Mouse (Mus musculus): ENCODE data around the gene Rgs3. TPM values are rescaled to one million over a fixed set of nuclear protein-coding genes. Genes with fewer than 3 reads are reported as not detected.

Gene Rgs3
- polyA plus RNA-seq, 1 experiment from 2014 or later, result 30.1 TPM

DNA sequence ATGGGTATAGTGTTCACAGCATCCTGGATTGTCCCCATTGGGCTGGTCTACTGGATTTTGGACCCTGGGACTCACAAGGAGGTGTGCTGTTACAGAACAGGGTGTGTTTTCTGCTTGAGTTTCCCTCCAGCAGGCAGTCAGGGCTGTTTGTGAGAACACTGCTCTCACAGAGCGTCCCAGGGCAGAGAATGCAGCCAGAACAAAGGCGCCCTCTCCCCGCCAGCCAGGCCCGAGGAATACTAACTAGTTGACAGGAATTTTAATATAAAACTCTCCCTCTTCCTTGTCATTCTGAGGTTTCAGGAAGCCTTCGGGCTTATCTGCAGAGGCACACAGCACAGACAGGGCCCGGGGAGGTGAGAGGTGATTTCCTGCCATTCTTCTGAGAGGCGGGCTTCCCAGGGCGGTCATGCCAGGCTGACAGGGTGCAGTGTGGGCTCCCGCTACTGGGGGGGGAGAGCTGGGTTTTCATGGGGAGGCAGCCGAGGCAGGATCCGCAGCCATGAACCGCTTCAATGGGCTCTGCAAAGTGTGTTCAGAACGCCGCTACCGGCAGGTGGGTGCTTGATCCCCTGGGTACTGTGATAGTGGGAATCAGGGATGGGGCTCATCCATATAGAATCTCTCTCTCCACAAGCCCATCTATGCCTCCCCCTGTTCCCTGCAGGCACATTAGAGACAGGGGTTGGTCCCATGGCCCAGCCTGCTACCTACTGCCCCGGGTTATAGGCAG, 59.8 kb downstream of the Rgs3 start:
- Histone ChIP-seq H3K4me1 (ENCODE audit: control insufficient read depth, insufficient read depth, low read length) (peaks cover 21% of the 10 kb centered on the region), H3K27me3 (ENCODE audit: control insufficient read depth, insufficient read depth, low read length) (no peaks in the 10 kb centered on the region), H3K27ac (ENCODE audit: low read depth, low read length) (peak overlapping the region; percentile 58), H3K4me3 (ENCODE audit: low read depth, low read length) (no peak overlapping the region), H3K4me2 (ENCODE audit: low read depth, low read length) (peak overlapping the region; percentile 19; the same call in 1 of the 2 replicates), H3K9ac (replicated peaks; ENCODE audit: low read depth, low read length) (0 out of 2 replicates have a peak overlapping the region, but pooled peaks have one; percentile 2), H3K36me3 (ENCODE audit: control insufficient read depth, insufficient read depth, low read length) (no peaks in the 10 kb centered on the region), H3K9me3 (ENCODE audit: control insufficient read depth, low read length) (no peaks in the 10 kb centered on the region)
- 16% methylated on average over 16 of the region's 16 CpGs for WGBS
- ATAC-seq (ENCODE audit: low read depth), result peak; percentile 59

DNA sequence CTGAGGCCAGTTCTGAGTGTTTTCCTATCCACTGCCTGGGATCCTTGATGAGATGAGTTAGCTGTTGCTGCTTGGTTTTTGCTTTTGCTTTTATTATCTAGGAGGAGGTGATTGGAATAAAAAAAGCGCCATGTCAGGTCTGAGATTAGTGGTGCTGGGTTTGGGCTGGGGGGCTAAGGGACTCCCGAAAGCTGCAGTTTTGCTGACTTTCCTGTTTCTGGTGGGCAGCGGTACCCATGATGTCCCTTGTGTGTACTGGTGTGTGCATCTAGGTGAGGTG, 60.3 kb downstream of the Rgs3 start:
- WGBS, result 80% methylated on average over 3 of the region's 3 CpGs
- no peaks in the 10 kb centered on the region for H3K9me3 ChIP-seq (ENCODE audit: control insufficient read depth, low read length)
- H3K4me2 ChIP-seq (ENCODE audit: low read depth, low read length), result peak overlapping the region; percentile 19; the same call in 1 of the 2 replicates
- H3K4me3 ChIP-seq (ENCODE audit: low read depth, low read length), result no peak overlapping the region
- H3K27me3 ChIP-seq (ENCODE audit: control insufficient read depth, insufficient read depth, low read length), result no peaks in the 10 kb centered on the region
- no peaks in the 10 kb centered on the region for H3K36me3 ChIP-seq (ENCODE audit: control insufficient read depth, insufficient read depth, low read length)
- peak overlapping the region; percentile 58 for H3K27ac ChIP-seq (ENCODE audit: low read depth, low read length)
- no peak for ATAC-seq (ENCODE audit: low read depth)
- peaks cover 21% of the 10 kb centered on the region for H3K4me1 ChIP-seq (ENCODE audit: control insufficient read depth, insufficient read depth, low read length)
- H3K9ac ChIP-seq (replicated peaks; ENCODE audit: low read depth, low read length), result 0 out of 2 replicates have a peak overlapping the region, but pooled peaks have one; percentile 2

DNA sequence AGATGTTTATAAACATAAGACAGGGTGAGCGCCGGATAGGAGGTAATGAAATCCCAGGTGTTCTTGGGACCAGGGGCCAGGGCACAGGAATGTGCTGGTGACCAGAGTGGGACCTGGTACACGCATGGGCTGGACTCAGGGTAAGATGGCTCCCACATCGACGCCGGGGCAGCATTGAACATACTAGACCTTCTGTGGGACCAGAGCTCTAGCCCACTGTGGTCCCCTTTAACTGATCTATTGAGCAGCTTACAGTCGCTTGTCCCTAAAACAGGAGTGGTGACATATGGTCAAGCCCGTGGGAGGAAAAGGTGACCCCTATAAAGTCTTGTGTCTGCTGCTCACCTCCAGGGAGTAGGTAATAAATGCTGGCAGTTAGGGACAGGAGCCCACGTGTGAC, 61.5 kb downstream of the Rgs3 start:
- Histone ChIP-seq H3K27me3 (ENCODE audit: control insufficient read depth, insufficient read depth, low read length) (no peaks in the 10 kb centered on the region), H3K9ac (replicated peaks; ENCODE audit: low read depth, low read length) (no peak overlapping the region), H3K36me3 (ENCODE audit: control insufficient read depth, insufficient read depth, low read length) (no peaks in the 10 kb centered on the region), H3K4me1 (ENCODE audit: control insufficient read depth, insufficient read depth, low read length) (peaks cover 22% of the 10 kb centered on the region), H3K9me3 (ENCODE audit: control insufficient read depth, low read length) (no peaks in the 10 kb centered on the region), H3K4me2 (ENCODE audit: low read depth, low read length) (no peak overlapping the region), H3K4me3 (ENCODE audit: low read depth, low read length) (no peak overlapping the region), H3K27ac (ENCODE audit: low read depth, low read length) (no peak overlapping the region; the same call in 1 of the 2 replicates)
- 78% methylated on average over 9 of the region's 9 CpGs for WGBS
- no peak for ATAC-seq (ENCODE audit: low read depth)

- WGBS, result 73% methylated on average over 14 of the region's 14 CpGs
These were observed 62.4 kb downstream of the Rgs3 start for GRCm38 (mm10) chr4:62621880-62622675.

DNA sequence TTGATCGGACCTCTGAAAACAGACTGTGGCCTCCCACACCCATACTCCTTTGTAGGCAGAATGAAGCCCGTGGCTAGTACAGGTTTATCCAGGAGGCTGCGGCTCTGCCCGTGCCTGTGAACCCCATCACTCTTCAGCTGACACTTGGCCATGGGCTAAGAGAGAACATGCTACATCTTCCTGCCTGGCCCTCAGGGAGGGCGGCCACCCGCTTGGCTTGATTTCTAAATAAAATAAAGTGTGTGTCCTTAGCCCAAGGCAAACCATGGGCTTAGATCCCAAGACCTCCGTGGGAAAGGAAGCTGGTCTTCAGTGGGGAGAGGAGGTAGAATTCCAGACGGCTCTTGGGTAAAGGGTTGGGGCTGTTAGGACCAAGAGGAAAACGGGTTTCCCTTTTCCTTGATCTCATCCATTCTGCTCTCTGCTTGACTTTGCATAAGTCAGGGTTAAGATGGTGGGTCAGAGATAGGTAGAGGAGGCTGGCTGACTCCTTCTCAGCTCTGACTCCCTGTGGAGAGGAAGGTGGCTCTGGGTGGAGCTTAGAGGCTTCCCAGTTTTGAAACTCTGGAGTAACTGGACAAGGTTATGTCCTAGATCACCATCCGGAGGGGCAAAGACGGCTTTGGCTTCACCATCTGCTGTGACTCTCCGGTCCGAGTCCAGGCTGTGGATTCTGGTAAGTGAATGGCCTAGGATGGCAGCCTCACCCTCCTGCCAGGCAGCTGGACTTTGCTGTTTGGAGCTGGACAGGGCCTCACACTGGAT, 63.8 kb downstream of the Rgs3 start:
- H3K9ac ChIP-seq (replicated peaks; ENCODE audit: low read depth, low read length), result no peak overlapping the region
- no peak overlapping the region for H3K27ac ChIP-seq (ENCODE audit: low read depth, low read length)
- H3K9me3 ChIP-seq (ENCODE audit: control insufficient read depth, low read length), result no peaks in the 10 kb centered on the region
- H3K4me3 ChIP-seq (ENCODE audit: low read depth, low read length), result no peak overlapping the region
- no peak overlapping the region for H3K4me2 ChIP-seq (ENCODE audit: low read depth, low read length)
- no peaks in the 10 kb centered on the region for H3K36me3 ChIP-seq (ENCODE audit: control insufficient read depth, insufficient read depth, low read length)
- 79% methylated on average over 13 of the region's 13 CpGs for WGBS
- no peak for ATAC-seq (ENCODE audit: low read depth)
- peaks cover 18% of the 10 kb centered on the region for H3K4me1 ChIP-seq (ENCODE audit: control insufficient read depth, insufficient read depth, low read length)
- H3K27me3 ChIP-seq (ENCODE audit: control insufficient read depth, insufficient read depth, low read length), result no peaks in the 10 kb centered on the region

More at GRCm38 (mm10) chr4:62621880-62622675, 62.4 kb downstream of the Rgs3 start:
- no peak overlapping the region for H3K9ac ChIP-seq (replicated peaks; ENCODE audit: low read depth, low read length)
- no peak overlapping the region for H3K4me2 ChIP-seq (ENCODE audit: low read depth, low read length)
- H3K9me3 ChIP-seq (ENCODE audit: control insufficient read depth, low read length), result no peaks in the 10 kb centered on the region
- no peaks in the 10 kb centered on the region for H3K27me3 ChIP-seq (ENCODE audit: control insufficient read depth, insufficient read depth, low read length)
- peaks cover 22% of the 10 kb centered on the region for H3K4me1 ChIP-seq (ENCODE audit: control insufficient read depth, insufficient read depth, low read length)
- H3K4me3 ChIP-seq (ENCODE audit: low read depth, low read length), result no peak overlapping the region
- peak overlapping the region; percentile 17; the same call in 1 of the 2 replicates for H3K27ac ChIP-seq (ENCODE audit: low read depth, low read length)
- no peak for ATAC-seq (ENCODE audit: low read depth)
- H3K36me3 ChIP-seq (ENCODE audit: control insufficient read depth, insufficient read depth, low read length), result no peaks in the 10 kb centered on the region

DNA sequence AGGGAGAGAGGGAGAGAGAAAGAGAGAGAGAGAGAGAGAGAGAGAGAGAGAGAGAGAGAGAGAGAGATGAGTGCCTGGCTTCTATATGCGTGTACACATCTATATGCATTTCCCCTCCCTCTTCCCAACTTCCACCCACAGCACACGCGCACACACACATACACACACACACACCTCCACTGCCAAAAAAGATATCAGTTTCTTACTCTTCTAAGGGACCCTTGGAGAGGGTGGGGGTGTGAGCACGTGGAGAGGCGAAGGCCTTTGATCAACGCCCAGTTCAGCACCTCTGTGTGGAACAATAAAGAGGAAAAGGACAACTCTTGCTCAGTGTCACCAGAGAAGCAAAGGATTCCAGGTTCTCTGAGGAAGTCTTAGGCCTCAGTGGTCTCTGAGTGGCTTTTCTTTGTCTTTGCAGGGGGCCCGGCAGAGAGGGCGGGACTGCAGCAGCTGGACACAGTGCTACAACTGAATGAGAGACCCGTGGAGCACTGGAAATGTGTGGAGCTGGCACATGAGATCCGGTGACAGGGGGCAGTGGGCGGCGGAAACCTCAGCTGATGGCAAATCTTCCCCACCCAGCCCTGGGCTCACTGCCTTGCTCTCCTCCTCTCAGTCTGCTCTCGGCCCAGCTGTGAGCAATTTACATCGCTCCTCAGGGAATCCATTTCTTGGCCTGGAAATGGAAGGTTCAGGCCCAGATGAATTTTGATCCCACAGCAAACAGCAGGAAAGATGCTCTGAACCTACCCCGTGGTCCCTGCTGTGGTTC, 65.2 kb downstream of the Rgs3 start:
- Histone ChIP-seq H3K36me3 (ENCODE audit: control insufficient read depth, insufficient read depth, low read length) (no peaks in the 10 kb centered on the region), H3K9ac (replicated peaks; ENCODE audit: low read depth, low read length) (no peak overlapping the region), H3K4me2 (ENCODE audit: low read depth, low read length) (no peak overlapping the region), H3K27ac (ENCODE audit: low read depth, low read length) (peak overlapping the region; percentile 75), H3K27me3 (ENCODE audit: control insufficient read depth, insufficient read depth, low read length) (no peaks in the 10 kb centered on the region), H3K9me3 (ENCODE audit: control insufficient read depth, low read length) (no peaks in the 10 kb centered on the region), H3K4me1 (ENCODE audit: control insufficient read depth, insufficient read depth, low read length) (peaks cover 9% of the 10 kb centered on the region), H3K4me3 (ENCODE audit: low read depth, low read length) (no peak overlapping the region)
- ATAC-seq (ENCODE audit: low read depth), result peak; percentile 28; the same call in 1 of the 2 replicates
- 26% methylated on average over 15 of the region's 15 CpGs for WGBS

- Histone ChIP-seq H3K4me2 (ENCODE audit: low read depth, low read length) (no peak overlapping the region), H3K4me1 (ENCODE audit: control insufficient read depth, insufficient read depth, low read length) (peaks cover 9% of the 10 kb centered on the region; the same call in 1 of the 2 replicates), H3K36me3 (ENCODE audit: control insufficient read depth, insufficient read depth, low read length) (no peaks in the 10 kb centered on the region), H3K27ac (ENCODE audit: low read depth, low read length) (peak overlapping the region; percentile 75; the same call in 1 of the 2 replicates), H3K9me3 (ENCODE audit: control insufficient read depth, low read length) (no peaks in the 10 kb centered on the region), H3K9ac (replicated peaks; ENCODE audit: low read depth, low read length) (no peak overlapping the region), H3K4me3 (ENCODE audit: low read depth, low read length) (no peak overlapping the region), H3K27me3 (ENCODE audit: control insufficient read depth, insufficient read depth, low read length) (no peaks in the 10 kb centered on the region)
- 72% methylated on average over 19 of the region's 19 CpGs for WGBS
- no peak for ATAC-seq (ENCODE audit: low read depth)
These were observed 65.9 kb downstream of the Rgs3 start for GRCm38 (mm10) chr4:62625451-62626061.

Data from neural tube, embryonic 14.5 days (tissue).